Mouse (Mus musculus) heart, embryonic 13.5 days (tissue): ENCODE data around the gene Eomes. TPM values are rescaled to one million over a fixed set of nuclear protein-coding genes. Genes with fewer than 3 reads are reported as not detected.

ENCODE experiments used
- ATAC-seq: fragments of 200-750 bp; cut with Nextera tagmentation; 2 replicates; pipeline ENCODE4 v1.8.0; 2017; ENCODE audit warnings: moderate TSS enrichment; ENCODE audit not compliant: insufficient number of reproducible peaks, low FRiP score, low TSS enrichment; ENCODE audit errors: extremely low read depth
- H3K27ac ChIP-seq: fragments of 300-500 bp; sonication (generic); replicated peaks from 2 replicates; pipeline ENCODE4 v1.5.1; 2015; ENCODE audit warnings: moderate library complexity, mild to moderate bottlenecking, inconsistent platforms
- H3K27me3 ChIP-seq: fragments of 300-500 bp; sonication (generic); replicated peaks from 2 replicates; pipeline ENCODE4 v1.6.1; 2015; ENCODE audit warnings: mild to moderate bottlenecking, inconsistent platforms
- H3K36me3 ChIP-seq: fragments of 300-500 bp; sonication (generic); 2 replicates; pipeline ENCODE4 v1.6.1; 2015; ENCODE audit warnings: mild to moderate bottlenecking, inconsistent platforms
- H3K4me1 ChIP-seq: fragments of 300-500 bp; sonication (generic); 2 replicates; pipeline ENCODE4 v1.6.1; 2015; ENCODE audit warnings: inconsistent platforms
- H3K4me2 ChIP-seq: fragments of 300-500 bp; sonication (generic); 2 replicates; pipeline ENCODE4 v1.6.1; 2015; ENCODE audit warnings: inconsistent platforms, mild to moderate bottlenecking, moderate library complexity
- H3K4me3 ChIP-seq: fragments of 300-500 bp; sonication (generic); 2 replicates; pipeline ENCODE4 v1.5.1; 2015; ENCODE audit warnings: moderate library complexity, mild to moderate bottlenecking, inconsistent platforms
- H3K9ac ChIP-seq: fragments of 300-500 bp; sonication (generic); 2 replicates; pipeline ENCODE4 v1.6.1; 2015; ENCODE audit warnings: inconsistent platforms, mild to moderate bottlenecking, moderate library complexity
- H3K9me3 ChIP-seq: fragments of 300-500 bp; sonication (generic); 2 replicates; pipeline ENCODE4 v1.6.1; 2016; ENCODE audit warnings: inconsistent platforms
- WGBS: fragments of 180-500 bp; shearing (Covaris S2); methylation state at CpG from one replicate; pipeline ENCODE4 v1.1.7; 2015; ENCODE audit warnings: mixed read lengths; 5-methylcytosine and 5-hydroxymethylcytosine counted together
- polyA plus RNA-seq: library from polyadenylated mRNA; unstranded; fragments of >200 nt; fragmentation: Nextera tagmentation; extraction: Ambion mirVana; gene quantifications from 2 replicates; pipeline ENCODE4 v1.2.1, GENCODE M21; 2015

Eomes gene
- 0.09 TPM in 1 of 2 replicates, not detected in the other for polyA plus RNA-seq

DNA sequence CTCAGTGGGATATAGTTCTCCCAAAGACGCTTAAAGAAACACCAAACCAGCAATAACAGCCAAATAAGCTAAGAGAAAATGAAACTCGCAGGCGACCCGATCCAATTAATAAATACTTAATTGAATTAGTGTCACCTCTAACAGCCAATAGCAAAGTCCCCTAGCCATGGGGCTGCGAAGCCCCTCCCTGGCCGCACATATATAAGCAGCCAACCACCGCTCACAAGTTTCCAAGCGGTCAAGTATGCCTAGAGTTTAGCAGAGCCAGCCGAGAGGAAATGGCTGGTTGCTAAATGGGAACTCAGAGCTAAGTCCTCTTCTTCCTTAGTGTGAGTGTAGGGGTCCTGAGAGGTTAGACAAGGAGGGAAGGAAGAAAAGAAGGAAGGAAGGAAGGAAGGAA, at the start of gene Eomes:
TSS of gene Eomes (plus strand) at position 252 of the 400 bp plus-strand sequence.
- no peaks in the 10 kb centered on the region for H3K36me3 ChIP-seq
- H3K4me3 ChIP-seq = peak within 1 kb of the TSS; percentile 59
- no peaks in the 10 kb centered on the region for H3K9me3 ChIP-seq
- WGBS = 1% methylated on average over 9 of the region's 9 CpGs
- H3K27ac ChIP-seq = no peak within 1 kb of the TSS
- peak within 1 kb of the TSS; percentile 60 for H3K9ac ChIP-seq
- peaks cover 33% of the 10 kb centered on the region for H3K4me1 ChIP-seq
- peaks cover 90% of the 10 kb centered on the region for H3K27me3 ChIP-seq
- ATAC-seq = no peak
- H3K4me2 ChIP-seq = peak within 1 kb of the TSS; percentile 78

DNA sequence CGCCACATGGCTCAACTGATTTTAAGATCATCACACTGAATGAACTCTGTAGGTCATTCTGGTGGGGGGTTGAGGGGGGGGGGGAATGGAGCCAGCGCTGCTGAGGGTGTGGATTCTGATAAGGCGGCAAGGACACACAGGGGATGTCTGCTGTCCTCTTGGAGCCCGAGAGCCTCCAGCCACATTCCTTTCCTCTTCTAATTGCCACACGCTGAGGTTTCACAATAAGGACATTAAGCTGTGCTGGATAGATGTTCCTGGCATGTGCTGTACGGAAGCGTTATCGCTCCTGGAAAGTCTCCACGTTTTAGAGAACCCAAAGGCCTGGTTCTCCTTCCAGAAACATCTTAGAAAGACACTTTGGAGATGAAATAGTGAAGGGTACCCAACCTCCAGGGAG, 33.2 kb upstream of the Eomes start:
- Histone ChIP-seq H3K27me3 (peaks cover 4% of the 10 kb centered on the region; the same call in 1 of the 2 replicates), H3K4me3 (no peak overlapping the region), H3K36me3 (no peaks in the 10 kb centered on the region), H3K4me1 (peaks cover 14% of the 10 kb centered on the region), H3K27ac (no peak overlapping the region), H3K4me2 (peak overlapping the region; percentile 26), H3K9me3 (no peaks in the 10 kb centered on the region), H3K9ac (no peak overlapping the region)
- WGBS = 9% methylated on average over 9 of the region's 9 CpGs
- no peak for ATAC-seq

DNA sequence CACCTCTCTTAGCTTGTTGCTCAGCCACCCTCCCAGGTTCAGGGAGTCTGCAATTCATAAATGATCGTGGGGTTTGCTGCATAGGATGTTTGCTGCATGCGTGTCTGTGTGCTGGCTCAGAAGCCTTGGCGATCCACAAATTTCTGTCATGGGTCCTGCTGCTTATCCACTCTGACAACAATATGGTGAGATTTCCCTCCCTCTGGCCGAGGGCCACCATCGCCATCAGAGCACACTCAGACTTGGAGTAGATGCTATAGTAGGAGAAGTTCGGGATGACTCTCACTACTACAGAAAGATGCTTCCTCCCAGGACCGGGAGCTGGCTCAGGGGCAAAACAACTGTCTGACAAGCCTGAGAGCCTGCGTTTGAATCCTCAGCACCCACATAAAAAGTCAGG, 28.7 kb upstream of the Eomes start:
- no peaks in the 10 kb centered on the region for H3K36me3 ChIP-seq
- no peaks in the 10 kb centered on the region for H3K9me3 ChIP-seq
- H3K4me2 ChIP-seq = no peak overlapping the region
- H3K27ac ChIP-seq = no peak overlapping the region
- H3K4me1 ChIP-seq = peaks cover 11% of the 10 kb centered on the region
- H3K9ac ChIP-seq = no peak overlapping the region
- WGBS = 64% methylated on average over 8 of the region's 8 CpGs
- ATAC-seq = no peak
- H3K4me3 ChIP-seq = no peak overlapping the region
- H3K27me3 ChIP-seq = peaks cover 4% of the 10 kb centered on the region; the same call in 1 of the 2 replicates

DNA sequence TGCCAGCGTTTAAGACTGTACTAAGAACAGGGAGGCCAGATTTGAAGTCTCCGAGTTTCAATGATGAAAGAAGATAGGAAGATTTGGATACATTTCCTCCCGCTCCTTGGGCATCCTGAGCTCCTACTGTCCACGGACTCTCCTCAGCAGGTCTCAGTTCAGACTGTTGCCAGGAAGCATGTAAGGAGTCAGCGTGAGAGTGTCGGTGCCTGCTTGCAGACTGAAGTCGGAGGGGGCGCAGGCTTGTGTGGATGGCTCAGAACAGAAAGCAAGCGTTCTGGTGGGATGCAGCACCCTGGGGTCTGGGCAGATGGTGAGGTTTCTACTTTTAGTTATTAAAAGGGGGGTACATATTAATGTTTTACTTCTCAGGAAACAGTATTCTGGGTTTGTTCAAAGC, 24.6 kb upstream of the Eomes start:
- H3K4me2 ChIP-seq = peak overlapping the region; percentile 68
- no peaks in the 10 kb centered on the region for H3K9me3 ChIP-seq
- ATAC-seq = no peak
- H3K4me1 ChIP-seq = no peaks in the 10 kb centered on the region
- WGBS = 22% methylated on average over 9 of the region's 9 CpGs
- H3K36me3 ChIP-seq = no peaks in the 10 kb centered on the region
- H3K27me3 ChIP-seq = peaks cover 34% of the 10 kb centered on the region
- no peak overlapping the region for H3K27ac ChIP-seq
- H3K4me3 ChIP-seq = peak overlapping the region; percentile 52
- peak overlapping the region; percentile 55 for H3K9ac ChIP-seq

DNA sequence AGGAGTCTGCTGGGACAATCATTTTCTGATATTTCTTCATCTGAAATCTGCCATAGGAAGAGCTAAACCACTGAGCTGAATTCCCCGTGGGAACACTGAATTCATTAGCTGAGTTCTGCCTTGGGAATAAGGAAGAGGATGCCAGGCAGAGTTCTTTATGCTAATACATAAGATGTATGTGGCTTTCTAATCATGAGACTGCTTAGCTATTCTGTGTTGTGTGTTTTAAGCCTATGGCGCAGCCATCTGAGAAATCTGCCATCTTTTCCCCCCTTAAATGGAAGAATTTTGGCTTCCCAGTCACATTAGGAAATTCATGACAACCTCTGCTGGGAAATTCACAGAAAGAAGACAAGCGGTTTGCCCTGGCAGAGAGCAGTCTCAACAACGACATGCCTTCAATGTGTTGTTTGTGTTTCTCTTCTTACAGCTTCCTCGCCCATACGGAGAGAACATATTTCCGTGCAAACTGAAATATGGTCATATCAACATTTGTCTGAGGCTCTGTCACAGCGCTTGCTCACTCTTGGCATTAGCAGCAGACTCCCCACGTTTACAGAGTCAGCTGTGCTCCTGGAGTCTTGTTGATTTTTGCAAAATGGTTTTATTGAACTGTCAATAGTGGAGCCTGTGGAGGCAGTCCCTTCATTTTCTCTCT, 22.7 kb upstream of the Eomes start:
- H3K27me3 ChIP-seq = peaks cover 35% of the 10 kb centered on the region
- ATAC-seq = no peak
- no peaks in the 10 kb centered on the region for H3K36me3 ChIP-seq
- WGBS = 65% methylated on average over 9 of the region's 9 CpGs
- H3K4me1 ChIP-seq = no peaks in the 10 kb centered on the region
- no peak overlapping the region for H3K4me3 ChIP-seq
- no peak overlapping the region for H3K27ac ChIP-seq
- no peak overlapping the region for H3K9ac ChIP-seq
- no peak overlapping the region for H3K4me2 ChIP-seq
- no peaks in the 10 kb centered on the region for H3K9me3 ChIP-seq

DNA sequence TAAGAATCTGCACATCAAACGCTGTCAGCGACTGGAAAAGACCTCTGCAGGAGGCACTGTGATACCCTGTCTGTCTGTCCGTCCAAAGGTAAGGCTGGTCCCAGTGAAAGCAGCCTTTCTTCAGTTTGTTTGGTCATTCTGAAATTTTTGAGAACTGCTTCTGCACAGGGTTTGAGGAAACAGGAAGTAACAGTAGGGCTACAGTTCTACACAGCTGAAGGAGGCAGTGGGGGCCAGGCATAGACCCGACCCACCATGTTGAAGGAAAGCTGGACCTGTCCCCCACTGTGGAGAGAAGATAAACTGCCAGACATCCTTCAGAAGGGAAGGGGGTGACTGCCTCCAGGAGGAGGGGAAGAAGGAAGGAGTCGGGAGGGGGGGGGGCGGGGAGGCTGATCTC, 21.6 kb upstream of the Eomes start:
- H3K27ac ChIP-seq = no peak overlapping the region
- WGBS = 27% methylated on average over 5 of the region's 6 CpGs
- no peaks in the 10 kb centered on the region for H3K9me3 ChIP-seq
- peaks cover 35% of the 10 kb centered on the region for H3K27me3 ChIP-seq
- H3K9ac ChIP-seq = no peak overlapping the region
- no peaks in the 10 kb centered on the region for H3K4me1 ChIP-seq
- no peak overlapping the region for H3K4me2 ChIP-seq
- no peak for ATAC-seq
- H3K36me3 ChIP-seq = no peaks in the 10 kb centered on the region
- no peak overlapping the region for H3K4me3 ChIP-seq

DNA sequence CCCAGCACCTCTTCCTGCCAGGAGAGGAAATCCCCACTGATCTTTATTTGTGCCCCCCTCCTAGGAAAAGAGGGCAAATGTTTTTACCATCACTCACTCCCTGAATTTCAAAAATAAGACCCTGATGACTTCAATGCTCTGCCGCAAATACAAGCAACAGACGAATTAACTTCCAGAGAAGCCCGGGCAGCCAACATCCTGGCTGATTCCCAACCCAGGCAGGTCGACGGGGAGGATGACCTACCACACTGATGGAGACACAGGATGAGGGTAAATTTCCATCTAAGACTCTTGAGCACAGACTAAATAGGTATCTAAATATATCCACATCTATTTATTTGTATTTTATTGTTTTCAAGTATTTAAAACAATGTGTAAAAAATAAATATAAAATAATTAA, 20.0 kb upstream of the Eomes start:
- WGBS = 11% methylated on average over 5 of the region's 5 CpGs
- Histone ChIP-seq H3K27ac (no peak overlapping the region), H3K4me2 (no peak overlapping the region), H3K27me3 (peaks cover 35% of the 10 kb centered on the region), H3K4me1 (no peaks in the 10 kb centered on the region), H3K9me3 (no peaks in the 10 kb centered on the region), H3K36me3 (no peaks in the 10 kb centered on the region), H3K9ac (no peak overlapping the region), H3K4me3 (no peak overlapping the region)
- no peak for ATAC-seq

DNA sequence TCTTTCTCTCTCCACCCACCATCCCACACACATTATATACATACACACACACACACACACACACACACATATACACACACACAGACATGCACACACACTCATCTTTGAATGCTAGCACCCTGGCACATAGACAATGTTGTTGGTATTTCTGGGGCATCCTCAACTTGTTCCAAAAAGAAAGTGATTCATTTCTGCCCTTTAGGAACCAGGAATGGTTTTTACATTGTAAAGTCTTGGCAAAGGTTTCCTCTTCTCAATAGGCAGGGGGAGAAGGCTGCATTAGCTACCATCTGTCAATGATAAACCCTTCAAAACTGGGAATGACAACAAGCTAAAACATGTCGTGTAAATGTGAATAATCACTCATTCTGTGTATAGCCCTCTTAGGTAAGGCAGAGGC, 14.0 kb upstream of the Eomes start:
- no peaks in the 10 kb centered on the region; the same call in 1 of the 2 replicates for H3K4me1 ChIP-seq
- H3K27me3 ChIP-seq = peaks cover 39% of the 10 kb centered on the region
- 60% methylated on average over 1 of the region's 1 CpGs for WGBS
- no peak for ATAC-seq
- no peaks in the 10 kb centered on the region for H3K36me3 ChIP-seq
- no peaks in the 10 kb centered on the region for H3K9me3 ChIP-seq
- H3K4me3 ChIP-seq = no peak overlapping the region
- H3K27ac ChIP-seq = no peak overlapping the region
- no peak overlapping the region for H3K9ac ChIP-seq
- no peak overlapping the region for H3K4me2 ChIP-seq

DNA sequence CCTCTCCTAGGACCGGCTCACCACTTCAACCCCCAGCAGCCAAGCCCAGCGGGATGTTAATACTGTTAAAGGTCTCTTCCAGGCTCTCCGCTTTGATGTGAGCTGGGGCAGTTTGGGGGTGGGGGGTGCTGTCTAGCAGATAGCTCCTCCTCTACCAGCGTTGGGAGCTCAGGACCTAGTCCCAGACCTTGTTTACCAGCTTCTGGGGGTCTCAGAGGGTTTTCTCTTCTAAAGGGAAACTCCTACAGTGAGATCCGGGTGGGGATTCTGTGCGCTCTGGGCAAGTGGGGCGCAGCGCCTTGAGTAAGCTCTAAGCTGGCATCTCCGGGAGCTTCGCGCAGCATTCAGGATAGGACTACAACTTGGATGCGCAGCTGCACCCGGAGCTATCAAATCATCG, 9.7 kb upstream of the Eomes start:
- Histone ChIP-seq H3K36me3 (no peaks in the 10 kb centered on the region), H3K4me1 (no peaks in the 10 kb centered on the region; the same call in 1 of the 2 replicates), H3K9me3 (no peaks in the 10 kb centered on the region), H3K9ac (no peak overlapping the region), H3K27me3 (peaks cover 81% of the 10 kb centered on the region), H3K4me2 (peak overlapping the region; percentile 42), H3K4me3 (0 out of 2 replicates have a peak overlapping the region, but pooled peaks have one; percentile 22), H3K27ac (no peak overlapping the region)
- ATAC-seq = no peak
- WGBS = 3% methylated on average over 14 of the region's 14 CpGs

DNA sequence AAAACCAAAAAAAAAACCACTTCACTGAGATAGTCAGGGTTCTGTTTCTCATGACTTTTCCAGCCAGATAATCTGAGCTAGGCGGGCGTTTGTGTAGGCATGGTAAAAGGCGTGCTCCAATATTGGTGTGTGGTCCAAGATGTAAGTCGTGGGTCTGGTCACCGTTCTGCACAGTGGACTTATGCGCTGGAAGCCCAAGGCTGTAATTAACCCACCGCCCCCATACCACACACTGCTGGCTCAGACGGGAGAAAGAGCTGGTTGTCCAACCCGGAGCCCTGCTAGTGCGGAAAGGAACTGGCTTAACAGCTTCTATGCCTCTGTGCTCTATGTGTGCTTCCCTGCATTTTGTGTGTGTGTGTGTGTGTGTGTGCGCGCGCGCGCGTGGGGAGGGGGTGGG, 8.7 kb upstream of the Eomes start:
- Histone ChIP-seq H3K9ac (no peak overlapping the region), H3K4me3 (0 out of 2 replicates have a peak overlapping the region, but pooled peaks have one; percentile 22), H3K4me2 (peak overlapping the region; percentile 19), H3K9me3 (no peaks in the 10 kb centered on the region), H3K27ac (no peak overlapping the region), H3K36me3 (no peaks in the 10 kb centered on the region), H3K27me3 (peaks cover 76% of the 10 kb centered on the region), H3K4me1 (no peaks in the 10 kb centered on the region; the same call in 1 of the 2 replicates)
- ATAC-seq = no peak
- WGBS = 14% methylated on average over 16 of the region's 16 CpGs

DNA sequence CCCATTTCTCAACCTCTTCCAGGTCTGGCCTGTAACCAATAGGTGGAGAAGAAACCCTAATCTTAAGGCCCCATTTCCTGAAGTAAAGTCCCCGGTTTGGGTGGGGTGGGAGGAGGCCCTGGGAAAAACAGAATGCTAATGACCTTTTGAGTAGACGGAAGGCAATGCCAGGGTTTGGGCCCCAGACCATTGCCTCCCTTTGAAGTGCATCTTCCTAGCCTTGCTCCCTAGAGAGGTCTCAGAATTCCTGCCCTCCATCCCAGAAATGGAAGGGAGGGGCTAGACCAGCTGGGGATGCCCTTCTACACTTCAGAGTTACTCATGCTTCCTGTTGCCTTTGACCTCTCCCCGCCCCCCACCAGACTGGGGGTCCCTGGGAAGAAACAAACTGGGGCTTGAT, 6.7 kb upstream of the Eomes start:
- Histone ChIP-seq H3K36me3 (no peaks in the 10 kb centered on the region), H3K9me3 (no peaks in the 10 kb centered on the region), H3K4me3 (no peak overlapping the region), H3K4me2 (no peak overlapping the region), H3K9ac (no peak overlapping the region), H3K4me1 (peaks cover 2% of the 10 kb centered on the region), H3K27me3 (peaks cover 86% of the 10 kb centered on the region), H3K27ac (no peak overlapping the region)
- 18% methylated on average over 3 of the region's 3 CpGs for WGBS
- no peak for ATAC-seq

DNA sequence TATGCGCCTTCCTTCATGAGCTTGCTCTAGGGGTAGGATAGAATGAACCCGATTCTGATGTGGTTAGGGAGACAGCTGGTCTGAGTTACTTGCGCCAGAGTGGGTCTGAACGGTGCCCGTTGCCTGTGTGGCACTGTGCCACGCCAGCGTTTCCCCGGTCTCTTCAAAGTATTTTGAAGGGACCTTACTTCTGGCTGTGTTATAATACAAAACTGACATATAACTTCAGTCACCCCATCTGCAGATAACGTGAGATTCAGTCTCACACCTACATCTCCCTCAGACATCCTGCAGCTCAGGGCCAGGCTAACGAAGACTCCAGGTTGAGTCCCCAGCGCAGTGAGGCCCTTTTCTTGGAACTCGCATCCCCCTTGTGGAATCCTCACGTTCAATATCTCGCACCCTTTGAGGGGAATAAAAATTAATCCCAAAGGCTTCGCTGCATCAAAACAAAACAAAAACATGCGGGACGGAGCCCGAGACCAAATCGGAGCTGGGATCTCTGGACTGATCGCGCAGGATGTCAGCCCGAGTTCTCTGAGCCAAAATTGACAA, 1.7 kb upstream of the Eomes start:
- no peak overlapping the region for H3K9ac ChIP-seq
- WGBS = 3% methylated on average over 22 of the region's 22 CpGs
- peaks cover 33% of the 10 kb centered on the region for H3K4me1 ChIP-seq
- H3K9me3 ChIP-seq = no peaks in the 10 kb centered on the region
- H3K4me2 ChIP-seq = peak overlapping the region; percentile 78
- peak overlapping the region; percentile 59 for H3K4me3 ChIP-seq
- H3K27ac ChIP-seq = no peak overlapping the region
- peaks cover 90% of the 10 kb centered on the region for H3K27me3 ChIP-seq
- H3K36me3 ChIP-seq = no peaks in the 10 kb centered on the region
- ATAC-seq = no peak
